Mouse (Mus musculus) forelimb bud, embryonic 11.5 days (tissue): ENCODE measurements at regions not wholly inside any gene's neighbourhood (a gene's known extent, or its start where the extent isn't known, plus 50 kb on each side); places are given as distances from the start of the nearest gene placed in this dataset.

Experiments
- DNase-seq: peaks from one replicate; pipeline ENCODE4 v3.0.0-alpha.2; 2012; ENCODE audit warnings: low read depth, low spot score

GRCm38 (mm10) chr11:31748275-31748815, 76.7 kb upstream of the Bod1 start:
- DNase-seq: no peak

GRCm38 (mm10) chr11:31751274-31751673, 79.6 kb upstream of the Bod1 start:
- DNase-seq: no peak

- no peak for DNase-seq
These were observed 81.5 kb upstream of the Bod1 start for GRCm38 (mm10) chr11:31753211-31753610.

- DNase-seq: no peak
These were observed 82.1 kb upstream of the Bod1 start for GRCm38 (mm10) chr11:31753711-31754161.

- DNase-seq: no peak
These were observed 82.7 kb upstream of the Bod1 start for GRCm38 (mm10) chr11:31754416-31754815.

GRCm38 (mm10) chr11:31755858-31756257, 84.2 kb upstream of the Bod1 start:
- DNase-seq: no peak

- DNase-seq: no peak
These were observed 84.9 kb upstream of the Bod1 start for GRCm38 (mm10) chr11:31756355-31757145.

GRCm38 (mm10) chr11:31759868-31760765, 88.4 kb upstream of the Bod1 start:
- no peak for DNase-seq

GRCm38 (mm10) chr11:31763856-31764255, 92.2 kb upstream of the Bod1 start:
- no peak for DNase-seq

- no peak for DNase-seq
These were observed 94.6 kb upstream of the Bod1 start for GRCm38 (mm10) chr11:31766296-31766695.

GRCm38 (mm10) chr11:31767727-31768495, 96.2 kb upstream of the Bod1 start:
- no peak for DNase-seq

- no peak for DNase-seq
These were observed 98.3 kb upstream of the Bod1 start for GRCm38 (mm10) chr11:31769804-31770654.

GRCm38 (mm10) chr11:31770881-31771280, 99.2 kb upstream of the Bod1 start:
- DNase-seq: no peak

GRCm38 (mm10) chr11:31771491-31772439, 100.1 kb upstream of the Bod1 start:
- DNase-seq: no peak

GRCm38 (mm10) chr11:31777531-31777930, 94.5 kb upstream of the Cpeb4 start:
- DNase-seq: no peak

GRCm38 (mm10) chr11:31778766-31779165, 93.2 kb upstream of the Cpeb4 start:
- no peak for DNase-seq

- no peak for DNase-seq
These were observed 92.7 kb upstream of the Cpeb4 start for GRCm38 (mm10) chr11:31779267-31779666.

- no peak for DNase-seq
These were observed 91.0 kb upstream of the Cpeb4 start for GRCm38 (mm10) chr11:31780969-31781368.

GRCm38 (mm10) chr11:31781605-31782004, 90.4 kb upstream of the Cpeb4 start:
- no peak for DNase-seq
